Mouse (Mus musculus) neural tube, embryonic 11.5 days (tissue): ENCODE data around the gene Vstm5. TPM values are rescaled to one million over a fixed set of nuclear protein-coding genes. Genes with fewer than 3 reads are reported as not detected.
A peak's percentile ranks its signal among the peaks of the same experiment; 100 is the strongest.

Experiments
- ATAC-seq: fragments of 200-750 bp; cut with Nextera tagmentation; 2 replicates; pipeline ENCODE4 v1.8.0; 2017; ENCODE audit warnings: moderate number of reproducible peaks, mild to moderate bottlenecking, moderate TSS enrichment, moderate library complexity; ENCODE audit not compliant: insufficient read depth, low FRiP score, low TSS enrichment
- DNase-seq: peaks from one replicate; pipeline ENCODE4 v3.0.0-alpha.2; 2015; ENCODE audit warnings: low spot score
- H3K27ac ChIP-seq: fragments of 300-500 bp; sonication (generic); 2 replicates; pipeline ENCODE4 v1.5.1; 2014; ENCODE audit warnings: low read depth, mild to moderate bottlenecking, low read length
- H3K27me3 ChIP-seq: fragments of 300-500 bp; sonication (generic); 2 replicates; pipeline ENCODE4 v1.6.1; 2014; ENCODE audit warnings: mild to moderate bottlenecking, low read length, mixed read lengths; ENCODE audit not compliant: control insufficient read depth, insufficient read depth
- H3K36me3 ChIP-seq: fragments of 300-500 bp; sonication (generic); 2 replicates; pipeline ENCODE4 v1.6.1; 2014; ENCODE audit warnings: mild to moderate bottlenecking, low read length, moderate library complexity, mixed read lengths; ENCODE audit not compliant: control insufficient read depth, insufficient read depth
- H3K4me1 ChIP-seq: fragments of 300-500 bp; sonication (generic); 2 replicates; pipeline ENCODE4 v1.6.1; 2014; ENCODE audit warnings: low read length, mixed read lengths; ENCODE audit not compliant: control insufficient read depth, insufficient read depth
- H3K4me2 ChIP-seq: fragments of 300-500 bp; sonication (generic); 2 replicates; pipeline ENCODE4 v1.6.1; 2014; ENCODE audit warnings: low read depth, mild to moderate bottlenecking, moderate library complexity
- H3K4me3 ChIP-seq: fragments of 300-500 bp; sonication (generic); 2 replicates; pipeline ENCODE4 v1.5.1; 2014; ENCODE audit warnings: low read depth, low read length
- H3K9ac ChIP-seq: fragments of 300-500 bp; sonication (generic); 2 replicates; pipeline ENCODE4 v1.6.1; 2014; ENCODE audit warnings: mild to moderate bottlenecking, low read length
- H3K9me3 ChIP-seq: fragments of 300-500 bp; sonication (generic); 2 replicates; pipeline ENCODE4 v1.6.1; 2016; ENCODE audit warnings: low read length; ENCODE audit not compliant: control insufficient read depth
- WGBS: fragments of 180-500 bp; shearing (Covaris S2); extraction: QIAGEN DNeasy Blood & Tissue Kit; methylation state at CpG from one replicate; pipeline ENCODE4 v1.1.7; 2014; 5-methylcytosine and 5-hydroxymethylcytosine counted together
- polyA plus RNA-seq: library from polyadenylated mRNA; unstranded; fragments of >200 nt; fragmentation: Nextera tagmentation; extraction: Ambion mirVana; gene quantifications from 2 replicates; pipeline ENCODE4 v1.2.1, GENCODE M21; 2014

Gene Vstm5
- polyA plus RNA-seq, 1 experiment from 2014 or later, result 3.0 TPM

DNA sequence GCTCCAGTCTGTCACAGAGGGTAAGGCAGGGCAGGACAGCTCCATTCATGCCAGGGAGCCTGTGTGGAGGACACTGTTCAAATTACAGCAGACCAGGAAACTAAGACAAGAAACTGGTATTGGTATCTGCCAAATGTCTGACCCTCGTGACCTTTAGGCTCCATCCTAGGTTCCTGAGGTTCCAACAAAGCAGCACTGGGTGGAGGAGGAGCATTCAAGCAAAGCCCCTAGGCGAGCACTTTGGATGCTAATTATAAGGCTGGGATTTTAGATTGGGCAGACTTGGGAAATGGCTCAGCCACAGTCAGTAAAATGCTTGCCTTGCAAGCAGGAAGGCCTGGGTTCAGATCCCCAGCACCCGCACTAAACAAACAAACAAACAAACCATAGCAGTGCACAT lies 2.9 kb upstream of the Vstm5 start:
- Histone ChIP-seq H3K27ac (no peak overlapping the region), H3K4me2 (no peak overlapping the region), H3K4me1 (0 out of 2 replicates have a peak, but pooled peaks cover 2% of the 10 kb centered on the region), H3K9me3 (no peaks in the 10 kb centered on the region), H3K36me3 (no peaks in the 10 kb centered on the region), H3K9ac (no peak overlapping the region), H3K27me3 (no peaks in the 10 kb centered on the region), H3K4me3 (no peak overlapping the region)
- 77% methylated on average over 3 of the region's 3 CpGs for WGBS
- ATAC-seq (no peak), DNase-seq (no peak)

DNA sequence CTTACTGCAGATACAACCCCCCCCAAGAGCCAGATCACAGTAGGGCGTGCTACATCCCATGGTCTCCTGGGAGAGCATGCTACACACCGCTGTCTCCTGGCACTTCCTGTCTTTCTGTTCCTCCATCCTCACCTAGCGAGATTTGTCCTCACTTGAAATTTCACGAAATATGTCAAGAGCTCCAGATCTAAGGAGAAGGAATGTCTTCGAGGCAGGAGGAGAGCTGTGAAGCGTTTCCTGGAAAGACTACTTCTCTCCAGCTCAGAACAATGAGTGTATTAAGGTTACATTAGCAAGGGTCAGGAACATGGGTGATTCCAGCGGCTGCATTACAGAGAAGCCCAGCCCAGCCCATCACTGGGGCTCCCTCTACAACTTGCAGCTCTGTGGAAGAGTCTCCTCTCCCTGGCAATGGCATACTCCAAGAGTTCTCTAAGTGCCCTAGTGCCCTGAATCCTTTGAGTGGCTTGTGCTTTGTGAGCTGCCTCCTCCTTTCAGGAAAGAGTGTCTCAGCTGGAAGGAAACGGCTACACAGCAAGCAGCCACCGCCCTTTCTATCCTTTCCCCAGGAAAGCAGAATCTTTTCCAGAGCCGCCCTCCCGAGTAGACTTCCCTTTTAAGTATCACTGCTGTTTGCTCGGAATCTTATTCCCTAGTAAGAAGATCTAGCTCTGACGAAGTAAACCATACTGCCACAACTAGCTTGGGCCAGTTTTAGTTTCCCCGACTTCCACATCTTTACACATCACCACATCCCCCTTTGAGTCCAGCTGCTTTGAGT lies 1.1 kb upstream of the Vstm5 start:
- Histone ChIP-seq H3K36me3 (no peaks in the 10 kb centered on the region), H3K4me1 (0 out of 2 replicates have a peak, but pooled peaks cover 2% of the 10 kb centered on the region)
- 54% methylated on average over 14 of the region's 14 CpGs for WGBS

GRCm38 (mm10) chr9:15238297-15238990 lies 401 bp upstream of the Vstm5 start:
- ATAC-seq (0 out of 2 replicates have a peak, but pooled peaks have one; percentile 13), DNase-seq (no peak)
- peak overlapping the region; percentile 42 for H3K4me3 ChIP-seq
- no peak overlapping the region for H3K27ac ChIP-seq
- WGBS, result 53% methylated on average over 16 of the region's 16 CpGs
- no peaks in the 10 kb centered on the region for H3K36me3 ChIP-seq
- no peaks in the 10 kb centered on the region for H3K27me3 ChIP-seq
- peak overlapping the region; percentile 81 for H3K4me2 ChIP-seq
- no peaks in the 10 kb centered on the region for H3K9me3 ChIP-seq
- 0 out of 2 replicates have a peak, but pooled peaks cover 2% of the 10 kb centered on the region for H3K4me1 ChIP-seq
- H3K9ac ChIP-seq, result peak overlapping the region; percentile 70

More for the DNA sequence above, 1.1 kb upstream of the Vstm5 start:
- DNase-seq (no peak), ATAC-seq (no peak)
- Histone ChIP-seq H3K27ac (no peak overlapping the region), H3K9ac (no peak overlapping the region), H3K4me3 (no peak overlapping the region), H3K27me3 (no peaks in the 10 kb centered on the region), H3K9me3 (no peaks in the 10 kb centered on the region), H3K4me2 (no peak overlapping the region)

DNA sequence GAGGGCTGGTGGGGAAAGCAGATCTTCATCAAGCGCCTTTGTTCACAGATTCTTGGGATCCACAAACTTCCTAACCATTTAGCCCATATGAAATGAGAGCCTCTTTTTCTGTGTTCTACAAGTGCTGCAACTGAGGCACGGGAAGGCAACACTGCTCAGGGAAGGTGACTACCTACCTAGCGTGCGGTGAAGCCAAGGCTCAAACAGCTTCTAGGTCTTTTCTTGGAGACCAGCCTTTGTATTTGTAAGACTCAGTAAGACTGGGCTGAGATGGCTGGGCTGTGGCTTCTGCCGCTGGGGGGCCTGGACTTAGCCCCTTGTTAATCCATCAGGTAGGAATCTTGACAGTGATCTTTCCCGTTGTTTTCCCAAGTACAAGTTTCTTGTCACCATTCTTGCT lies 1.2 kb downstream of the Vstm5 start:
- H3K36me3 ChIP-seq, result no peaks in the 10 kb centered on the region
- no peak overlapping the region for H3K9ac ChIP-seq
- 89% methylated on average over 6 of the region's 6 CpGs for WGBS
- no peak overlapping the region for H3K4me3 ChIP-seq
- no peak overlapping the region for H3K27ac ChIP-seq
- no peaks in the 10 kb centered on the region for H3K27me3 ChIP-seq
- no peak overlapping the region for H3K4me2 ChIP-seq
- DNase-seq, result no peak
- no peak for ATAC-seq
- H3K4me1 ChIP-seq, result 0 out of 2 replicates have a peak, but pooled peaks cover 2% of the 10 kb centered on the region
- H3K9me3 ChIP-seq, result no peaks in the 10 kb centered on the region

DNA sequence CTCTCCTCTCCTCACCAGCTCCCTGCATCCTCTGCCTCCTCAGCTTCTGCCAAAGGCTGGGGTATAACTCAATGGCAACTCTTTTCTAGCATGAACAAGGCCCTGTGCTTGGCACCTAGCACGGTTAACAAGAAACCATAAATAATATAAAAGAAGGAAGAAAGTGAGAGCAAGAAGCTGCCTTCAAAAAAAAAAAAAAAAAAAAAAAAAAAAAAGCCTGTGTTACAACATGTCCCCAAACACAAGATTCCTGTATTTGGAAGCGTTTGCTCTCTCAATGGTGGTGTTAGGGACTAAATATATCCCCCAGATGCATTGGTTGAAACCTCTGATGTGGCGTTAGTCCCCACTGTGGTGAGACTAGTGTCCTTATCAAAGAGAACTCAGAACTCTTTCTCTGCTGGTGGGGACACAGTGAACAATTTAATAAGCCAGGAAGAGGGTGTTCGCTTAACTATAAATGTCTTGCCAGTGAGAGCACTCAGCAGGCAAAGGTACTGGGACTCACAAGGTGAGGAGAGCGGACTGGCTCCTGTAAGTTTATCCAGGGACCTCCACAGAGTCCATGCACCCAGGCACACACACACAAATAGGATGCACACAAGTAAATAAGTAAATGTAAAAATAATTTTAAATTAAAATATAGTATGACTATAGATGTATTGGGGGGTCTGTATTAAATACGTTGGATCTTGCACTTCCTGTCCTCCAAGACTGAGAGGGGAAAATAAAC lies 2.2 kb downstream of the Vstm5 start:
- Histone ChIP-seq H3K9me3 (no peaks in the 10 kb centered on the region), H3K9ac (no peak overlapping the region), H3K27me3 (no peaks in the 10 kb centered on the region), H3K27ac (no peak overlapping the region), H3K4me3 (no peak overlapping the region), H3K4me2 (no peak overlapping the region), H3K36me3 (no peaks in the 10 kb centered on the region), H3K4me1 (0 out of 2 replicates have a peak, but pooled peaks cover 2% of the 10 kb centered on the region)
- ATAC-seq, result no peak
- DNase-seq, result no peak
- 71% methylated on average over 6 of the region's 6 CpGs for WGBS

GRCm38 (mm10) chr9:15241596-15241939 lies 2.7 kb downstream of the Vstm5 start:
- DNase-seq (peak; percentile 61), ATAC-seq (no peak)
- Histone ChIP-seq H3K27me3 (no peaks in the 10 kb centered on the region), H3K4me2 (no peak overlapping the region), H3K4me1 (0 out of 2 replicates have a peak, but pooled peaks cover 2% of the 10 kb centered on the region), H3K27ac (no peak overlapping the region), H3K9ac (no peak overlapping the region), H3K36me3 (no peaks in the 10 kb centered on the region), H3K9me3 (no peaks in the 10 kb centered on the region), H3K4me3 (no peak overlapping the region)
- WGBS, result 48% methylated on average over 9 of the region's 9 CpGs

GRCm38 (mm10) chr9:15242130-15242529 lies 3.3 kb downstream of the Vstm5 start:
- DNase-seq, result no peak
- Histone ChIP-seq H3K27me3 (no peaks in the 10 kb centered on the region), H3K4me3 (no peak overlapping the region), H3K4me2 (no peak overlapping the region), H3K27ac (no peak overlapping the region), H3K9ac (no peak overlapping the region), H3K36me3 (no peaks in the 10 kb centered on the region), H3K9me3 (no peaks in the 10 kb centered on the region), H3K4me1 (0 out of 2 replicates have a peak, but pooled peaks cover 2% of the 10 kb centered on the region)
- WGBS, result 82% methylated on average over 1 of the region's 1 CpGs
- no peak for ATAC-seq

DNA sequence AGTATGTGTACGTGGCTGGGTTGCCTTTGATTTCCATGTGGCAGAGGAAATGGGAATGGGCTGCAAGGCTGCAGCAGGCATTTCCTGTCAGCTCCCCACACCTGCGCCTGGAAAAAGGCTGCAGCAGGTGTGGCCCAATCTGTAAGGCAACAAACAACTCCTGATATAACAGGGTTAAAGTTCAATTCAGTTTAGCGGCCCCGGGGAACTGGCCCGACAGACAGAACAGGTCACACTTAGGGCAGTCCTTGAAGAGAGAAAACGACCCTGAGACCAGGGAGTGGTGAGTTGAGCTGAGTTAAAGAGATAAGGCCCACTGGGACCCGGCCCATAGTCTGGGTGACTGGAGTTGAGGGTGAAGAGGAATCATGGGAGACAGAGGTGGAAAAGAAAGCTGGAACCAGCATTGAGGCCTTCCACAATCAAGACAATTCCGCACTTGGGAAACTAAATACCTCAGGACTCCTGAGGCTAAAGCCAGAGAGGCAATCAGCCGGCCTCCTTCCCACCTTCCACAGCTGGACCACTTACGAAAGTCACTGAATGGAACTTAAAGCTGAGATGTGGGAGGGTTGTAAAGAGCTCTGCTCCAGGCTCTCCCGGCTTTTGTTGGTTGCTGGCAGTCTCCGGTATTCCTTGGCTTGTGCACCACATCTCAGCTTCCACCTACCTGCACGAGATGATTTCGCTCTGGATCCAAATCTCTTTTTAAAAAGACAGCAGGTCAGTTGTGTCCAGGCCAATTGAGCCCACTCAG lies 6.7 kb downstream of the Vstm5 start:
- 67% methylated on average over 14 of the region's 14 CpGs for WGBS
- no peak overlapping the region for H3K27ac ChIP-seq

More for the DNA sequence above, 6.7 kb downstream of the Vstm5 start:
- Histone ChIP-seq H3K4me2 (no peak overlapping the region), H3K4me3 (no peak overlapping the region), H3K9me3 (no peaks in the 10 kb centered on the region), H3K27me3 (no peaks in the 10 kb centered on the region), H3K4me1 (no peaks in the 10 kb centered on the region), H3K36me3 (no peaks in the 10 kb centered on the region), H3K9ac (no peak overlapping the region)
- DNase-seq (no peak), ATAC-seq (no peak)
